Mouse (Mus musculus) splenic B cell, adult 2 months (primary cell): ENCODE data around the gene Plvap.
A peak's percentile ranks its signal among the peaks of the same experiment; 100 is the strongest.

Experiments used
- DNase-seq: peaks from one replicate; pipeline ENCODE4 v3.0.0-alpha.2; 2011; ENCODE audit warnings: low read depth, low spot score
- H3K27me3 ChIP-seq: 2 replicates; pipeline ENCODE4 v1.6.1; 2012; ENCODE audit warnings: mild to moderate bottlenecking, low read length, moderate library complexity, mixed read lengths; ENCODE audit not compliant: control insufficient read depth, poor library complexity, insufficient read depth, severe bottlenecking
- H3K36me3 ChIP-seq: 2 replicates; pipeline ENCODE4 v1.6.1; 2012; ENCODE audit warnings: mild to moderate bottlenecking, low read length, moderate library complexity, mixed read lengths; ENCODE audit not compliant: control insufficient read depth, poor library complexity, insufficient read depth, severe bottlenecking

Gene Plvap

GRCm38 (mm10) chr8:71470146-71470912 is 41.2 kb downstream of the Plvap start:
- Histone ChIP-seq H3K36me3 (no peaks in the 10 kb centered on the region; the same call in none of the 2 replicates), H3K27me3 (no peaks in the 10 kb centered on the region)
- DNase-seq, result no peak

- DNase-seq, result peak; percentile 68
These were observed 42.1 kb downstream of the Plvap start for GRCm38 (mm10) chr8:71469411-71469810.

GRCm38 (mm10) chr8:71468916-71469315 is 42.6 kb downstream of the Plvap start, which contains the start of gene Dda1:
TSS of gene Dda1 (plus strand) at chr8:71469199.
- Histone ChIP-seq H3K27me3 (no peaks in the 10 kb centered on the region), H3K36me3 (no peaks in the 10 kb centered on the region; the same call in none of the 2 replicates)
- peak; percentile 98 for DNase-seq

More at GRCm38 (mm10) chr8:71469411-71469810, 42.1 kb downstream of the Plvap start:
- Histone ChIP-seq H3K36me3 (no peaks in the 10 kb centered on the region; the same call in none of the 2 replicates), H3K27me3 (no peaks in the 10 kb centered on the region)

- no peaks in the 10 kb centered on the region for H3K27me3 ChIP-seq
- DNase-seq, result no peak
- no peaks in the 10 kb centered on the region; the same call in none of the 2 replicates for H3K36me3 ChIP-seq
These were observed 43.6 kb downstream of the Plvap start for GRCm38 (mm10) chr8:71468001-71468400.

- Histone ChIP-seq H3K27me3 (no peaks in the 10 kb centered on the region), H3K36me3 (no peaks in the 10 kb centered on the region; the same call in none of the 2 replicates)
- DNase-seq, result no peak
These were observed 44.4 kb downstream of the Plvap start for GRCm38 (mm10) chr8:71467201-71467600.

GRCm38 (mm10) chr8:71466198-71466597 is 45.4 kb downstream of the Plvap start:
- DNase-seq, result no peak
- H3K27me3 ChIP-seq, result no peaks in the 10 kb centered on the region
- no peaks in the 10 kb centered on the region; the same call in 1 of the 2 replicates for H3K36me3 ChIP-seq

DNA sequence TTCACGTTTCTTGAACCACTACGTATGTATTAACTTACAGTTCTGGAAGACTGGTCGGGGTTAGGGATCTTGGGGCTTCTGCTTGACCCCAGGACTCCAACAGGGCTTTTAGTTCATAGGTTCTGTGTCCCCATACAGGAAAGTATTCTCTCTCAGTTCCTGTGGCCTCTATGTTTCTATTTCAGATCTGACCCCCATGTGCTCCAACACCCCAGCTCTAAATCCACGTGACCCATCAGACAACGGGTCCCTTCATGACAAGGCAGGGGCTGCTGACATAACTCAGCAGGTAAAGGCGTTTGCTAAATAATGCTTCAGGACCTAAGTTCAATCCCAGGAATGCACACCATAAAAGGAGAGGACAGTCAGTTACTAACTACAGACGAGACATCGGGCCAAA is 45.8 kb downstream of the Plvap start:
- DNase-seq, result no peak
- Histone ChIP-seq H3K36me3 (no peaks in the 10 kb centered on the region; the same call in 1 of the 2 replicates), H3K27me3 (no peaks in the 10 kb centered on the region)

- Histone ChIP-seq H3K36me3 (no peaks in the 10 kb centered on the region; the same call in 1 of the 2 replicates), H3K27me3 (no peaks in the 10 kb centered on the region)
- DNase-seq, result peak; percentile 100
These were observed 46.7 kb downstream of the Plvap start, which contains the start of gene Mrpl34 for GRCm38 (mm10) chr8:71464513-71465500. TSS of gene Mrpl34 (plus strand) at chr8:71464959.

- Histone ChIP-seq H3K36me3 (no peaks in the 10 kb centered on the region; the same call in none of the 2 replicates), H3K27me3 (no peaks in the 10 kb centered on the region)
- peak; percentile 93 for DNase-seq
These were observed 48.1 kb downstream of the Plvap start, which contains the start of gene Abhd8 for GRCm38 (mm10) chr8:71463188-71464033. TSS of gene Abhd8 (minus strand) at chr8:71463655.

GRCm38 (mm10) chr8:71462786-71463185 is 48.8 kb downstream of the Plvap start:
- Histone ChIP-seq H3K36me3 (no peaks in the 10 kb centered on the region; the same call in none of the 2 replicates), H3K27me3 (no peaks in the 10 kb centered on the region)
- DNase-seq, result peak; percentile 77

GRCm38 (mm10) chr8:71462191-71462590 is 49.4 kb downstream of the Plvap start:
- DNase-seq, result no peak
- no peaks in the 10 kb centered on the region for H3K27me3 ChIP-seq
- no peaks in the 10 kb centered on the region; the same call in none of the 2 replicates for H3K36me3 ChIP-seq

GRCm38 (mm10) chr8:71461152-71461840 is 50.3 kb downstream of the Plvap start:
- DNase-seq, result no peak
- no peaks in the 10 kb centered on the region for H3K27me3 ChIP-seq
- no peaks in the 10 kb centered on the region; the same call in none of the 2 replicates for H3K36me3 ChIP-seq

GRCm38 (mm10) chr8:71460716-71461115 is 50.8 kb downstream of the Plvap start:
- Histone ChIP-seq H3K27me3 (no peaks in the 10 kb centered on the region), H3K36me3 (no peaks in the 10 kb centered on the region; the same call in none of the 2 replicates)
- DNase-seq, result no peak
